18 mouse cellular contexts compared by ENCODE assay signal in the genomic region with DNA sequence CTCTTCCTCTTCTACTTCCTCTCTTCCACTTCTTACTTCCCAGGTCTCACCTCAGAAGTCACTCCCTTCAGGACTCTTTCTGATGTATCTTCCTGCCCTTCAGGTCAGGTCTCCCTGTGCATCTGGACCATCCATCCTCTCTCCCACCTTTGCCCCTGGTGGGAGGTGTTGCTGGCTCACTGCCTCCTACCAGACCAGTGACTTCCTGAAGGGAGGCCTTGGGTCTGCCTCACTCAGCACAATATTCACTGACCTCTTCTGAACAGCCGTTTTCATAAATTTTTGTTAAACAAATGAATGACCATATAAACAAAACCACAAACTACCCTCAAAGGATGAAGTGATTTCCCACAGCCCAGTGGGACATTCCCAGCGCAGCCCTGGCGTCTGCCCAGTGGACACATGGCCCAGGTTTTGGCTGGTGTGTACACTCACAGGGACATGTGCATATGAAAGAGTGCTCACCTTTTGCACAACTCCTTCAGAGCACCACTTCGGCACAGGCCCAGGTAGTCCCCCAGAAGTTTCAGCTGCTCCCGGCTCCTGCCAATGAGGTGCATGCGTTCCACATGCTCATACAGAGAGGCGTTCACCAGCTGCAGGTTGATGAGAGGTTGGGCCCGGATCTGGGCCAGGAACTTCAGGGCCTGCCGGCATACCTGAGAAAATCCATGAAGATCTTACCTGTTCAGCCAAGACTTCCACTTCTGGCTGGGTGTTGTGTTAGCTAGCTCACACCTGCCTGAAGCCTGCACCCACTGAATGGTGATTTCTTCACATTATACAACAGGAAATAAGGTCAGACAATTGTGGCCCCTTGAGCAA. TPM values are rescaled to one million over a fixed set of nuclear protein-coding genes. Genes with fewer than 3 reads are reported as not detected.
DNase-seq lines count a peak whose midpoint lies in the region; ATAC-seq and TF ChIP-seq lines count a peak whose summit lies in the region.
"Had no signal": no experiment of that assay in that cellular context is flagged by ENCODE, and none has a peak within 500 bp of the region (broad histone marks: within the 10 kb centered on the region; RNA-seq: fewer than 3 reads in every experiment).

No protein-coding gene starts in this region.

- no peak overlapping the region for H3K4me2 ChIP-seq in heart, embryonic 13.5 days
- no peak overlapping the region for H3K4me2 ChIP-seq in kidney, postnatal 0 days (ENCODE audit: low read length)
- H3K4me2 ChIP-seq in CH12.LX (ENCODE audit: insufficient read depth, low read depth, poor library complexity, severe bottlenecking), result peak overlapping the region; percentile 77
- no peak overlapping the region for H3K4me2 ChIP-seq in embryonic facial prominence, embryonic 15.5 days (replicated peaks)
- H3K4me2 ChIP-seq: forebrain, embryonic 12.5 days; hindbrain, embryonic 13.5 days; liver, embryonic 11.5 days had no signal

- no peak for DNase-seq in heart, adult 18-20 months
- no peak for DNase-seq in kidney, postnatal 0 days (ENCODE audit: low spot score)
- DNase-seq in kidney, adult 9 months, result no peak
- DNase-seq in CH12.LX (ENCODE audit: extremely low read depth), result no peak
- no peak for DNase-seq in adrenal gland, adult (ENCODE audit: inconsistent age in 2 of 2, low spot score in 1 of 2)
- no peak for DNase-seq in layer of hippocampus, adult 11-12 months (ENCODE audit: low spot score)
- DNase-seq: cerebellum, adult 9-10 months; gastrocnemius, postnatal 36 days; midbrain, embryonic 14.5 days; thymus, adult 18-20 months had no signal

- peaks cover 25% of the 10 kb centered on the region for H3K4me1 ChIP-seq in heart, embryonic 13.5 days
- H3K4me1 ChIP-seq in kidney, postnatal 0 days (replicated peaks; ENCODE audit: insufficient read depth, low read length), result no peaks in the 10 kb centered on the region
- H3K4me1 ChIP-seq in CH12.LX (ENCODE audit: control insufficient read depth in 1 of 2, insufficient read depth in 2 of 2), result peaks cover 52 to 76% of the 10 kb centered on the region in 2 experiments
- no peaks in the 10 kb centered on the region for H3K4me1 ChIP-seq in embryonic facial prominence, embryonic 15.5 days
- H3K4me1 ChIP-seq: forebrain, embryonic 12.5 days; limb, embryonic 10.5 days had no signal

- no peak for TF ChIP-seq CTCF in kidney, postnatal 0 days (IDR thresholded peaks at IDR 0.05; ENCODE audit: low read depth)
- no peak for TF ChIP-seq CTCF in CH12.LX (conservative IDR thresholded peaks at IDR 0.05 in 1 of 2, IDR thresholded peaks at IDR 0.05 in 1 of 2; ENCODE audit: low read depth in 2 of 2, low read length in 2 of 2)

- TF ChIP-seq EP300 in CH12.LX (IDR thresholded peaks at IDR 0.05; ENCODE audit: low read length), result peak; percentile 80

- no peaks in the 10 kb centered on the region for H3K79me2 ChIP-seq in CH12.LX (replicated peaks; ENCODE audit: control insufficient read depth, extremely low read depth, insufficient read depth, poor library complexity, severe bottlenecking)

- peak overlapping the region; percentile 80 for H3K27ac ChIP-seq in heart, embryonic 13.5 days (replicated peaks)
- peak overlapping the region; percentile 40; the same call in 1 of the 2 replicates for H3K27ac ChIP-seq in kidney, postnatal 0 days
- H3K27ac ChIP-seq in CH12.LX (ENCODE audit: insufficient read depth, low read depth), result peak overlapping the region; percentile 83
- 0 out of 2 replicates have a peak overlapping the region, but pooled peaks have one; percentile 18 for H3K27ac ChIP-seq in embryonic facial prominence, embryonic 15.5 days (replicated peaks)
- H3K27ac ChIP-seq: forebrain, embryonic 12.5 days; left cerebral cortex, adult 2 months; limb, embryonic 10.5 days had no signal

- dilution Hi-C loops in CH12.LX (cut with MboI; ENCODE audit: extremely low pct_ligation_motif_present, extremely low pct_unique_long_range_greater_than_20kb, low sequenced_read_pairs), result no loop called here

- 86% methylated on average over 9 of the region's 9 CpGs for WGBS in heart, embryonic 13.5 days
- 84% methylated on average over 9 of the region's 9 CpGs for WGBS in kidney, postnatal 0 days
- 84% methylated on average over 9 of the region's 9 CpGs for WGBS in embryonic facial prominence, embryonic 15.5 days

- TF ChIP-seq POLR2A in CH12.LX (IDR thresholded peaks at IDR 0.05; ENCODE audit: low read depth, low read length), result peak; percentile 48

- no peak overlapping the region for H3K9ac ChIP-seq in heart, embryonic 13.5 days
- H3K9ac ChIP-seq in kidney, postnatal 0 days (ENCODE audit: low read depth, low read length), result no peak overlapping the region
- peak overlapping the region; percentile 30 for H3K9ac ChIP-seq in CH12.LX (ENCODE audit: insufficient read depth, low read depth)
- no peak overlapping the region for H3K9ac ChIP-seq in embryonic facial prominence, embryonic 15.5 days
- H3K9ac ChIP-seq: forebrain, embryonic 12.5 days; hindbrain, embryonic 13.5 days had no signal

- peaks cover 67% of the 10 kb centered on the region for H3K36me3 ChIP-seq in heart, embryonic 13.5 days
- peaks cover 20% of the 10 kb centered on the region for H3K36me3 ChIP-seq in kidney, postnatal 0 days (ENCODE audit: insufficient read depth, low read length)
- peaks cover 34 to 88% of the 10 kb centered on the region in 2 experiments for H3K36me3 ChIP-seq in CH12.LX (replicated peaks in 1 of 2; ENCODE audit: control insufficient read depth in 1 of 2, insufficient read depth in 1 of 2, low read length in 1 of 2)
- peaks cover 37% of the 10 kb centered on the region for H3K36me3 ChIP-seq in embryonic facial prominence, embryonic 15.5 days

- ATAC-seq in heart, embryonic 13.5 days (ENCODE audit: extremely low read depth, insufficient number of reproducible peaks, low FRiP score, low TSS enrichment), result no peak; the same call in 1 of the 2 replicates
- ATAC-seq in kidney, postnatal 0 days (replicated peaks; ENCODE audit: low FRiP score, low read depth), result no peak
- ATAC-seq in embryonic facial prominence, embryonic 15.5 days (ENCODE audit: insufficient number of reproducible peaks, low FRiP score, low TSS enrichment, low read depth), result no peak

- no peaks in the 10 kb centered on the region for H3K9me3 ChIP-seq in heart, embryonic 13.5 days
- H3K9me3 ChIP-seq in kidney, postnatal 0 days (replicated peaks; ENCODE audit: low read length), result no peaks in the 10 kb centered on the region
- no peaks in the 10 kb centered on the region for H3K9me3 ChIP-seq in CH12.LX (replicated peaks; ENCODE audit: low read length)
- no peaks in the 10 kb centered on the region for H3K9me3 ChIP-seq in embryonic facial prominence, embryonic 15.5 days (replicated peaks)
- H3K9me3 ChIP-seq: forebrain, embryonic 12.5 days; hindbrain, embryonic 13.5 days; limb, embryonic 10.5 days had no signal

- 0 out of 2 replicates have a peak, but pooled peaks cover 6% of the 10 kb centered on the region for H3K27me3 ChIP-seq in heart, embryonic 13.5 days (replicated peaks)
- H3K27me3 ChIP-seq in kidney, postnatal 0 days (ENCODE audit: insufficient read depth, low read length), result no peaks in the 10 kb centered on the region
- H3K27me3 ChIP-seq in CH12.LX (replicated peaks), result no peaks in the 10 kb centered on the region
- 0 out of 2 replicates have a peak, but pooled peaks cover 2% of the 10 kb centered on the region for H3K27me3 ChIP-seq in embryonic facial prominence, embryonic 15.5 days

- no peak for TF ChIP-seq RAD21 in CH12.LX (IDR thresholded peaks at IDR 0.05; ENCODE audit: low read depth, low read length)

- H3K4me3 ChIP-seq in heart, embryonic 13.5 days, result no peak overlapping the region
- no peak overlapping the region for H3K4me3 ChIP-seq in kidney, postnatal 0 days (replicated peaks; ENCODE audit: low read depth, low read length)
- peak overlapping the region in 2 of 3 experiments; percentile 29 to 49 for H3K4me3 ChIP-seq in CH12.LX (replicated peaks in 1 of 3; ENCODE audit: low read depth in 2 of 3, low read length in 2 of 3, poor library complexity in 1 of 3)
- no peak overlapping the region for H3K4me3 ChIP-seq in embryonic facial prominence, embryonic 15.5 days (replicated peaks)
- H3K4me3 ChIP-seq: forebrain, embryonic 12.5 days; hindbrain, embryonic 13.5 days; left cerebral cortex, adult 2 months; limb, embryonic 10.5 days; myocyte had no signal

- in situ Hi-C loops in CH12.LX (cut with MboI; ENCODE audit: low pct_ligation_motif_present, low pct_unique_long_range_greater_than_20kb, low sequenced_read_pairs), result no loop called here

TF ChIP-seq in CH12.LX, 34 proteins besides CTCF, POLR2A, EP300 and RAD21 (continues in another document):
- TF ChIP-seq IRF4 (IDR thresholded peaks at IDR 0.05; ENCODE audit: low read depth, low read length), result peak; percentile 78
- 0 out of 2 replicates have a peak, but pooled peaks have one; percentile 26 for TF ChIP-seq NELFE (IDR thresholded peaks at IDR 0.05; ENCODE audit: low read depth, low read length)
- TF ChIP-seq ZMIZ1 (IDR thresholded peaks at IDR 0.05; ENCODE audit: low read depth, low read length), result no peak
- peak; percentile 15; the same call in 1 of the 2 replicates for TF ChIP-seq CHD2 (IDR thresholded peaks at IDR 0.05; ENCODE audit: low read length)
- peak; percentile 87 for TF ChIP-seq TCF12 (IDR thresholded peaks at IDR 0.05; ENCODE audit: low read depth, low read length)
- TF ChIP-seq MAX (IDR thresholded peaks at IDR 0.05; ENCODE audit: low read length), result peak; percentile 84
- TF ChIP-seq BHLHE40 (IDR thresholded peaks at IDR 0.05; ENCODE audit: low read depth, low read length), result peak; percentile 80
- TF ChIP-seq MYC (IDR thresholded peaks at IDR 0.05; ENCODE audit: low read depth, low read length), result peak; percentile 91
- TF ChIP-seq NRF1 (IDR thresholded peaks at IDR 0.05; ENCODE audit: low read depth, low read length), result peak; percentile 52; the same call in 1 of the 2 replicates
- peak; percentile 74 for TF ChIP-seq ETS1 (conservative IDR thresholded peaks at IDR 0.05; ENCODE audit: low read depth, low read length)

RNA-seq across cellular contexts. Expression of gene Arhgap27, which starts 7.1 kb away (rescaled TPM):
- polyA plus RNA-seq in heart, embryonic 13.5 days (2015; fragmentation: Nextera tagmentation; extraction: Ambion mirVana), result 5.6 and 5.8 TPM in 2 replicates
- 10 to 100 TPM; 15.3 to 20.3 TPM for total RNA-seq in heart, adult 18-20 months (2021)
- polyA plus RNA-seq in kidney, postnatal 0 days (2015; fragmentation: Nextera tagmentation; extraction: Ambion mirVana), result 15.9 and 16.6 TPM in 2 replicates
- total RNA-seq in CH12.LX (2012; rRNA removed), result 24.4 and 26.1 TPM in 2 replicates
- total RNA-seq in CH12.LX (2014; rRNA removed), result 11.4 and 11.8 TPM in 2 replicates
- polyA plus RNA-seq in CH12.LX (2012; ENCODE audit: insufficient read length, low read depth), result 26.7 and 30.9 TPM in 2 replicates
- 12.3 and 12.4 TPM in 2 replicates for polyA plus RNA-seq in embryonic facial prominence, embryonic 15.5 days (2015; fragmentation: Nextera tagmentation; extraction: Ambion mirVana)

RNA-seq across cellular contexts. Expression of gene Plekhm1, which starts 41.9 kb away (rescaled TPM):
- polyA plus RNA-seq in heart, embryonic 13.5 days (2015; fragmentation: Nextera tagmentation; extraction: Ambion mirVana), result 4.8 and 5.3 TPM in 2 replicates
- total RNA-seq in heart, adult 18-20 months (2021), result 10 to 100 TPM; 10.8 to 12.8 TPM
- 5.4 and 6.1 TPM in 2 replicates for polyA plus RNA-seq in kidney, postnatal 0 days (2015; fragmentation: Nextera tagmentation; extraction: Ambion mirVana)
- 5.3 and 5.4 TPM in 2 replicates for total RNA-seq in CH12.LX (2012; rRNA removed)
- total RNA-seq in CH12.LX (2014; rRNA removed), result 2.7 and 3.5 TPM in 2 replicates
- 18.3 and 23.2 TPM in 2 replicates for polyA plus RNA-seq in CH12.LX (2012; ENCODE audit: insufficient read length, low read depth)
- polyA plus RNA-seq in embryonic facial prominence, embryonic 15.5 days (2015; fragmentation: Nextera tagmentation; extraction: Ambion mirVana), result 8.2 and 9.2 TPM in 2 replicates

Comparison
In these comparisons a context has a peak if more than half of its experiments do, and no peak if none do; other contexts are left out.
1. H3K27ac ChIP-seq: peak in every context shown above with its lines; median percentile 83 in CH12.LX; 80 in heart, embryonic 13.5 days; 40 in kidney, postnatal 0 days; 18 in embryonic facial prominence, embryonic 15.5 days.
2. H3K4me3 ChIP-seq: peak in CH12.LX (2 of 3); none in heart, embryonic 13.5 days (single experiment), kidney, postnatal 0 days (single experiment) and embryonic facial prominence, embryonic 15.5 days (single experiment).